Mouse (Mus musculus) small intestine, adult 10 weeks (tissue): ENCODE results near the gene Dmbx1. TPM values are rescaled to one million over a fixed set of nuclear protein-coding genes. Genes with fewer than 3 reads are reported as not detected.

Source experiments
- polyA plus RNA-seq: library from polyadenylated mRNA; stranded (reverse); fragments of 350-450 nt; fragmentation: Illumina TruSeq; extraction: RNeasy Lipid Tissue Mini Kit (QIAGEN cat#74804); gene quantifications from one replicate; pipeline ENCODE4 v1.2.3, GENCODE M21; 2014; ENCODE audit warnings: low replicate concordance

Gene Dmbx1
- polyA plus RNA-seq = not detected

DNA sequence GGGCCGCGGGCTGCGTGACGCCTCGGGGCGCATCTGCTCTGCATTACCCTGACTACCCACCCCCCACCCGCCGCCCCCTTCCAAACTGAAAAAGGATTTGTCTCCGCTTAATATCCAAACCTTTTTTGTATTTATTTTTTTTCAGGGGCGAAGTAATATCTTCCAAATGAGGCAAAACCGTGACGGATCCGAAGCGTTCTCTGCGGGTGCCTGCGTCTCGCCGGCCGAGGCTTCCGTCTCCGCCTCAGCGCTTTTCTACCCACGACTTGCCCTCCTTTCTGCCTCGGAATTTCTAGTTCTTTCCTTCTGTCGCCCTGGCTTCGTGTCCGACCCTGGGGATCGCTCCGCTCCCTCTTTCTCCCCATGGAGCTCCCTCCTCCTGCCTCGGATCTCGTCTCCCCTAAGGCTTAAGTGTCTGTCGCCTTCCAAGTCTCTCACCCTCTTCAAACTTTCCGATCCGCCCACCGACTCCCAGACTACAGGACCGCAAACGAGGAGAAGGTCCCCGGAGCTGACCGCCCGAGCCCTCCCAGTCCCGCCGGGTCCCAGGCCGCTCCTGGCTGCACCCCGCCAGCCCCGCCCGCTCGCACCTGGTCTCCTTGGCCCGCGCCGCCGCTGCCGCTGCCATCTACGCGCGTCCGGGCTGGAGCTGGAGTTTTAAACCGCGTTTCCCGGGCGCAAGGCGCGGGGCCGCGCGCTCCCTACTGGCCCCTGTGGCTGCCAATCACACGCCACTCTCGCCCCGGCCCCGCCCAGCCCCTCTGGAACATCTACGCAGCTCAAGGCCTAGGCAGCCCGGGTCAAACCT, at the start of gene Dmbx1:
Dmbx1 (minus strand) TSS at position 632 of the 808 bp plus-strand sequence.

DNA sequence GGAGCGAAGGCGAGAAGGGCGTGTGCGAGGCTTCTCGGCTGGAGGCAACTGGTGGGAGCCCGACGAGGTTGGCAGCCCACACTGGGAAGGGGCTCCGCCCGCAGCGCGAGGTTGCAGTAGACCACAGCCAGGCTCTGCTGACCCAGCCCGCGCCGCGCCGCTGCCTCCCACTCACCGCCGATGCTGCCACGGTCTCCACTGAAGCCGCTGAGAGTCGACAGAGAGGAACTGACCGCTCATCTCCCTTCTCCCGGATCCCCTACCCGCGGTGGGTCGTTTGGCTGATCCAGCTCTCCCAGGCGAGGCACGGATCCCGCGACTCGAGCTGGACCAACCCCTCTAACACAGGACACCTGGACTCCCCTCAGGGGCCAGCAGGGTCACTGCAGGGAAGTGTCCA, 49.2 kb downstream of the Dmbx1 start, which contains the start of gene 6430628N08Rik:
6430628N08Rik (plus strand) TSS at position 113 of the 400 bp plus-strand sequence.

DNA sequence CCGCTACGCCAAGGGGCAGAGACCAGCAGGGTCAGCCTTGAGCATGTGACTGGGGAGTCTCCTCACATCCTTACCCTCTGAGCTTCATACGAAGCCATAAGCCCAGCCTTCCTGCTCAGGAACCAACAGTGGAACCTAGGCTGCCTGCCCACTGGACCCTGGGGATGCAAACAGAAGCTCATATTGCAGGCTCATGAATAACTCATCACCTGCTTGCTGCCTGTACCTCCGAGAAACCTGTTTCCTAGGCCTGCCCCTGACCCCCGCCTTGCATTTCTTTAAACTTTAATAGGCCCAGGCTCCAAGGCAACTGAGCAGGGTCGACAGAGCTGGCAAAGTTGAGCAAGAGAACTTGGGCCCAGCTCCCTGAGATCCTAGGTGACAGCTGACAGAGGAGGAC, 55.7 kb downstream of the Dmbx1 start, which contains the start of gene Kncn:
Kncn (plus strand) TSS at position 379 of the 400 bp plus-strand sequence.

Other genes starting within 250 kb of the Dmbx1 start
- 103 TPM for gene Efcab14, start 202.2 kb downstream of the Dmbx1 start, polyA plus RNA-seq
- gene Tex38, start 158.9 kb downstream of the Dmbx1 start, polyA plus RNA-seq = not detected
- 166 TPM for gene Atpaf1, start 155.1 kb downstream of the Dmbx1 start, polyA plus RNA-seq
- gene Mob3c, start 111.8 kb downstream of the Dmbx1 start, polyA plus RNA-seq = 25.4 TPM
- 10.1 TPM for gene Mknk1, start 100.7 kb downstream of the Dmbx1 start, polyA plus RNA-seq
- not detected for gene Kncn, start 55.5 kb downstream of the Dmbx1 start, polyA plus RNA-seq
- gene 6430628N08Rik, start 49.3 kb downstream of the Dmbx1 start, polyA plus RNA-seq = not detected
- gene Faah, start 78.0 kb upstream of the Dmbx1 start, polyA plus RNA-seq = 27.4 TPM
- gene Nsun4, start 114.0 kb upstream of the Dmbx1 start, polyA plus RNA-seq = 10.1 TPM
- gene Uqcrh, start 135.1 kb upstream of the Dmbx1 start, polyA plus RNA-seq = 172 TPM
- 2.3 TPM for gene Lrrc41, start 135.3 kb upstream of the Dmbx1 start, polyA plus RNA-seq
- 3.6 TPM for gene Rad54l, start 183.8 kb upstream of the Dmbx1 start, polyA plus RNA-seq
- 3.3 TPM for gene Pomgnt1, start 183.9 kb upstream of the Dmbx1 start, polyA plus RNA-seq
- 0.52 TPM for gene Lurap1, start 211.4 kb upstream of the Dmbx1 start, polyA plus RNA-seq
- 24.7 TPM for gene Tspan1, start 227.7 kb upstream of the Dmbx1 start, polyA plus RNA-seq
- gene 1700042G07Rik, start 233.4 kb upstream of the Dmbx1 start, polyA plus RNA-seq = not detected
- gene Gm49337, start 233.5 kb upstream of the Dmbx1 start, polyA plus RNA-seq = 1.1 TPM